Mouse (Mus musculus) cerebellum, adult 2 months (tissue): ENCODE measurements at regions not wholly inside any gene's neighbourhood (a gene's known extent, or its start where the extent isn't known, plus 50 kb on each side); places are given as distances from the start of the nearest gene placed in this dataset.

Experiments used
- CTCF ChIP-seq: fragments of 200-500 bp; IDR thresholded peaks from 2 replicates; pipeline ENCODE4 v1.5.1; 2011; ENCODE audit warnings: low read depth, mild to moderate bottlenecking, control low read depth, low read length, moderate library complexity, borderline replicate concordance; ENCODE audit not compliant: insufficient read depth
- POLR2A ChIP-seq: fragments of 200-500 bp; IDR thresholded peaks from 2 replicates; pipeline ENCODE4 v1.6.1; 2011; ENCODE audit warnings: low read length, control low read depth, borderline replicate concordance; ENCODE audit not compliant: insufficient read depth

- no peak for TF ChIP-seq CTCF
- no peak for TF ChIP-seq POLR2A
These were observed 304.9 kb upstream of the Negr1 start for GRCm38 (mm10) chr3:156256719-156257118.
